Mouse (Mus musculus): ENCODE data around the gene Sp100.

The Sp100 gene

DNA sequence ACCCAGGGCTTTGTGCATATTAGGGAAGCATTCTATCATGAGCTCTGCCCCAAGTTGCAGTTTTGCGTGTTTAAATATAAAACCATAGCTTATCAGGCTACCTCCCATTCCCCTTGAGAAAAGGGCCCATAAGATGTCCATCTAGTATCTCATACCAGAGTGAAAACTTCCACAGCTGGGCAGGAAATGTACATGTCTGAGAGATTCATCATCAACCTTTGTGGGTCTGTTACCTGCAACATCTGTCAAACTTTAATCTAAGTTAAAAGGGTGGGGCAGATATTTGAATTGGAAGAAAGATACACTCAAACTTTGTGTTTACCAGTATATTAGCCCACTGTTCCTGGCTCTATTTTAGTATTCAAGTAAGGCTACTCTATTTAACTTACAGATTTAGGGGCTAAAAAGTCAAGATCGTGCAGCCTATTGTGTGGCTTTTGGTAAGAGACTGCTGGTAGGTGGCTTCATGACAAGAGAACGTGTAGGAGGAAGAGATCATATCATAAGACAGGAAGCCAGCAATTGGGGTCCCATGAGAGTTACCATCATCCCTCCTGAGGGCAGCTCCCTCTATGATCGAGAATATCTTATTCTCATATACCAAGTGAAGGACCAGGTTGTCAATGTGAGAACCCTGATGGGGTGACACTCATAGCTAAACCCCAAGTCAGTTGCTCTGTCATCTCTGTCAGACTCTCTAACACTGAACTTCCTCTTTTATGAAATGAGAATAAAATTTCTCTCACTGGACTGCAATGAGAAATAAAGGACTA lies 48.1 kb downstream of the Sp100 start:
- DNase-seq (ENCODE audit: extremely low read depth, insufficient read length, low spot score) = no peak

DNA sequence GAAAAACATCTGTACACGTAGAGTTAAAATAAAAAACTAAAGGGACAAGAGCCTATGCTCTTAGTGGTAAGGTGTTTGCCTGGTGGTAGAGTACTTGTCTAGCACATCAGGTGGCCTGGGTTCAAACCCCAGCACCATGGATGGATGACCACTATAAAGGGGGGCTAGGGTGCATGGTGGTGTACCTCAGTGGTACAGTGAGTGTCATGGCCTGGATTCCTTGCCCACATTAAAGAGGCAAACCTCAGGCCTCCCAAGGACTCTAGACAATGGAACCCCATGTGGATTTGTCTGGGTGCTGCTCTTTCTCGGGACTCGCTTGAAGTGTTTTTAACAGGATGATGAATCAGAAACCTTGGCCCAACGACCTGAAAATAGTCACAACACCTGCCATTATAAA lies 52.7 kb downstream of the Sp100 start:
- DNase-seq (ENCODE audit: extremely low read depth, insufficient read length, low spot score) = no peak

DNA sequence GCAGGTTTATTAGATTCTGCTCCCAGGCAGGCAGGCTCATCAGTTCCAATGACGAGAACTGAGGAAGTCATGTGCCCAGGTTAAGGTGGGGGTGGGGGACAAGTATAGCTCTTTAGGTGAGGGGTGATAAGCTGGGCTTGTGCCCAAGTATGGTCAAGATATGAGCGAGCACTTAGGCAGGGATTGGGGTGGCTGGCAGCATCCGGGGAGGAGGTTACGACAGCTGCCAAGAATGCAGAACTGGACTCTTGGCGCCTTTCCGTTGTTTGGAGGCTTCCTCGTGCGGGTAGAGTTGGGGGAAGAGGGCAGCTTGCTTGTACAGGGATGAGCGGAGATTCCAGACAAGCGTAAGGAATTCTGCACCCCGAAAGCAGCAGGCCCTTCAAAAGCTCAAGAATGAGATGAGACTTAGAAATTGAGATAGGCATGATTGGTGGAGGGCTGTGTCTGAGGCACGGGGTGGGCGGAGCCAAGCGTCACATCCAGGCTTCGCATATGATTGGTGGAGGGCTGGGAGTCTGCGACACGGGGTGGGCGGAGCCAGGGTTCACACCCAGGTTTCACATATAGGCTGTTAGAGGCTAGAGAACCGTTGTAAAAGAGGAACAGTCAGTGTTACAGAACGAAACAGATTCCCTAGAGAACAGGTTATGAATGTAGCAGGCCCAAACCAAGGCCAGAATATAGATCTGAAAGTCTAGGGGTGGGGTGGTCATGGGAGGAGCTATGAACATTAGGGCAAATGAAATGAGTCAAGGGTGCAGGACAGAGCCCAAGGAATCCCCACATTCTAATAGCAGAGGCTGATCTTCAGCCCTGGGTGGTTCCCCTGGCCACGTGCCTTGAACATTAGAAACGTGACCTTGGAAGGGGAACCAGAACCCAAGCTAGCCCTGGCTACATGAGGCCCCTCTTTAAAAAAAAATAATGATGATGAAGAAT lies 53.7 kb downstream of the Sp100 start:
- peak; percentile 87 for DNase-seq (ENCODE audit: extremely low read depth, insufficient read length, low spot score)

DNA sequence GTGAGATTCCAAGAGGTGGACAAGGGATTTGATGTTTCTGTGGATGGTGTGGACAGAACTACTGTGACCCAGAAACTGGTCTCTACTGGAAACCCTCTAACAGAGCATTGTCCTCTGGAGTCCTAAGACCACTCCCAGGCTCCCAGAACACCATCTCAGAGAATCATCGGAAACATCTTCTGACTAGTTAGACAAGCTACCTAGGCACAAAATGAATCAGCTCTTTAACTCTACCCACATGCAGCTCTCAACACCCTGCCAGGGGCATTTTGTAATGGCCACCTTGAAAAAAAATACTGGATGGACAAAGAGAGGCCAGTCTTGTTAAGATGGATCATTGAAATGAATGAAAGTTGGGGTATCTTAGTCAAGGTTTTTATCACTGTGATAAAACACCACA lies 55.8 kb downstream of the Sp100 start:
- no peak for DNase-seq (ENCODE audit: extremely low read depth, insufficient read length, low spot score)

DNA sequence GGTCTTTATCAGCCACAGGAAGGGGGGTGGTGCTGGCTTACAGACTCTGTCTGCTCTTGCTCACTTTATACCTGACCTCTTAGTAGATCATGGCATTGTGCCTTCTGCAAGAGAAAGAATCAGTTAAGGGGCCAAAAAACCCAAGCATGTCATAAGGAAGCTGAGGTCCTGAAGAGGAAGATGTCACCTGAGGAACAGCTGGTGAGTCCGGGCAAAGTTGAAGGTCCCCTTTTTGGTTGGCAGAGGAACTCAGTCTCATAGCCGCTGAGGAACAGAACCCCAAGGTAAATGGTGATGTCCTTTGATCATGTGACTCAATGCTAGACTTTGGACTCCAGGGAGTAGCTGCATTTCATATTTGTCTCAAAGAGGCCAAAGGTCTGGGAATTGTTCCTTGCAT lies 57.0 kb downstream of the Sp100 start:
- DNase-seq (ENCODE audit: extremely low read depth, insufficient read length, low spot score) = no peak

DNA sequence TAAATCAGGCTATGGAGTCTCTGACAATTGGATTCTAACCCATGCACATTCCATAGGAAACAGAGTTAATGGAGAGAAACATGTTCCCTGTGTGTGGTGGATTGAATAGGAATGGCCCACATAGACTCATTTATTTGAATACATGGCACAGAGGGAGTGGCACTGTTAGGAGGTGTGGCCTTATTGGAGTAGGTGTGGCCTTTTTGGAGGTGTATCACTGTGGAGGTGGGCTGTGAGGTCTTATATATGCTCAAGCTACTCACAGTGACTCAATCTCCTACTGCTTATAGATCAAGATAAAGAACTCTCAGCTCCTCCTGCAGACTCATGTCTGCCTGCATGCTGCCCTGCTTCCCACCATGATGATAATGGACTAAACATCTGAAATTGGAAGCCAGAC lies 64.7 kb downstream of the Sp100 start:
- no peak for DNase-seq (ENCODE audit: extremely low read depth, insufficient read length, low spot score)

DNA sequence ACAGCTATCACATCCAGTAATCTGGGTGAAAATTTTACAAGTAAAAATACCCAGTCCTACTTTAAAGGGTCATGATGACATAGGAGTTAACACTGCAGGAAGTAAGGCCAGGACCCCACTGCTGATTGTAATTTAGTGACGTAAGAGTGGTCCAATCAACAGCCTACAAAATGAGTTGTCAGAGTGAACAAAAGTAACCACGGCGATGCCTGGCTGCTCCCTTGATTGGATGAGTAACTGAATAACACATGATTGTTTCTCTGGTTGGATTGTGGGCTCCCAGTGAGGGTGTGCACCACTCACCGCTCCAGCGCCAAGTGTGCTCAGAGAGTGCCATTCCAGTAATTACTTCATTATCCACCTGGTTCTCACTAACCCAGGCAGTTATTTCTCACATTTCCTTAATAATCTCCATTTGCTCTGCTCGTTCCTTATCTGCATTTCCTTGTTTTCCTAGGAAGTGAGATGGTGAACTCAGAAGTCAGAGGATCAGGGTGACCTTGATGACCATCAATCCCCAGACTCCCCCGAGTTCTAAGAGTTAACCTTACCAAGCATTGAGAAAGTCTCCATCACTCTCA lies 66.7 kb downstream of the Sp100 start:
- DNase-seq (ENCODE audit: extremely low read depth, insufficient read length, low spot score) = no peak

DNA sequence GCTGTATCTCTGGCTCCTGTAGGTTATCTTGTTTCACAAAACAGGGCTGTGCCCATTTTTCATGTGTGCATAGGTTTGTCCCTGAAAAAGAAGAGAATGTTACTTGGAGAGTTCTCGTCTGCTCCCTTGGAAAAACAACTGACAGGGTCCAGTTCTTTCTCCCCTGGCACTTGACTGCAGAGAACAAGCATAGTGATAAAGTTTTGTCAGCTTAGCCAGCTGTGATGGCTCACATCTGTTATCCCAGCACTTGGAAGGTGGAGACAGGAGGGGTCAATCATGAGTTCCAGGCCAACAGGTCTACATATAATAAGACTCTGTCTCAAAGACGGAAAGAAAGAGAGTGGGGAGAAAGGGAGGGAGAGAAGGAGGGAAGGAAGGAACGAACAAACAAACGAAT lies 69.3 kb downstream of the Sp100 start:
- no peak for DNase-seq (ENCODE audit: extremely low read depth, insufficient read length, low spot score)

DNA sequence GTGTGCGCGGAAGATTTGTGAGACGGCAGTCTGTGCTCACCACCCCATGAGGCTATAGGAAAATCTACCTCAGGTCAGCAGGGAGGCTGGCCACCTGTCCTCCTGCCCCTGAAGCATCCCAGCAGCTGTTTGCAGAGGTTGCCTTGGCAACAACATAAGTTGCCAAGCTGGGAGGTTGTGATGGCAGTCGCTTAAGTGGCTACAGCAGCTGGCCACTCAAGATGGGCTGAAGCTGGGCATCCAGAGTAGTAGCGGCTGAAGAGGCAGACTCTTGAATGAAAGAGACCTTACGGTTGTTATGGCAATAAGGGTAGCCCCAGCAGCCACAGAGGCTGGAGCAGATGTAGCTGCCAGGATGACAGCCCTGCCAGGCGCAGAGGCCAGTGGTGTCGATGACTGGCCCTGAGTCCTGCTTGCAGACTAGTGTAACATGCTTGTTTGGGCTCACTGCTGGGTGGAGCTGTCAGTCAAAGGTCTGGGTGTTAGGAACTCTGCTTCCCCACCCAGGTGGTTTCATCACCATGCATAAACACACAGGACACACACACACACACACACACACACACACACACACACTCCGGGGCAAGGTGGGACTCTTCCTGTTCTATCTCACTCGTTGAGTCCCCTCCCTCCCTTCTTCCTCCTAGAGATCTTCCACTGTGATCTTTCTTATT lies 70.6 kb downstream of the Sp100 start:
- no peak for DNase-seq (ENCODE audit: extremely low read depth, insufficient read length, low spot score)

DNA sequence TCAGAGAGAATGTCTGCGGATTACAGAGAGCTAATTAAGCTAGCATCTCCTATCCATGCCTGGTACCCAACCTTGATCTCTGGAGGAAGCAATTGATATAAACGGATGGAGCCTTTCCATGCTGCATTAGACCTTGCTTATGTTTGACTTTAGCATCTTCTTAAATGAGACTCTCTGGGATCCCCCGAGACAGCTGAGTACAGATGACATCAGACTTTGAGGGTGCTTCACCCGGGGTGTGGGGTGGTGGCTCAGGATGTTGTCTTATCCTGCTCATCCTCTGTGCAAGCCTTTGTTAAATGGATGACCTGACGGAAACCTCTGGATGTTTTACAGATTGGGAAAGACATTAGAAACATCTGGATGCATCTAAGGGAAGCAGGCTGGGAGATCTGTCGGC lies 80.7 kb downstream of the Sp100 start:
- DNase-seq (ENCODE audit: extremely low read depth, insufficient read length, low spot score) = no peak

DNA sequence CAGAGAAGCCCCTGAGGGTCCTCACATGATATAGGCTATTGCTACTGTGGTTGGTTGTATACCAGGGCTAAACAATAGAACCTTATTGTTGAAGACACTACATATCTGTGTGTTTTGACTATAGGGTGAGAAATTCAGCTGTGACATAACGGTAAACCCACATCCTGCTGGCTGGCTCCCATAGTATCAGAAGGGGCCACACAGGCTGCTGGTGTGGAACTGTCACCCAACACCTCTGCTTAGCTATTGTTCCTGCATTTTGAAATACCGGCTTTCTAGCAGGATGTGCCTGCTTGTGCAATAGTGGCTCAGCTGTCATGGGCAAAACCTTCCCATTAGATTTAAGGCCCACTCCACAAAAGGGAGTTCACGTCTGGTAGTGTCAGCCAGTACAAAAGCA lies 82.8 kb downstream of the Sp100 start:
- no peak for DNase-seq (ENCODE audit: extremely low read depth, insufficient read length, low spot score)

DNA sequence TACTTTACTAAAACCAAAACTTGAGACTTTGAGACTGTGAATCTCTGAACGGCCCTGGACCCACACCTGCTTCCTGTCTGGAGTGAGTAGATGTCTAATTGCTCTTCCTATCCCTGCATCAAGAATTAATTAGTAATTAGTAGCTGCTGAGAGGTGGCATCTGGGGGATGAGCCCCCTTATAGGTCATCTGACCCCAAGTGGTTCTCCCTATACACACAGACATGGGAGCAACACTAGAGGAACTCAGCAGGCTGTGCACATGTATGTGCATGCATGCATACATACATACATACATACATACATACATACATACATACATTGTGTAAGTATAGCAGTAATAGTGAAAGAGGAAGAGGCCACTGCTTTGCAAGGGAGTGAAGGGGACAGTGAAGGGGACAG lies 84.7 kb downstream of the Sp100 start:
- DNase-seq (ENCODE audit: extremely low read depth, insufficient read length, low spot score) = no peak

DNA sequence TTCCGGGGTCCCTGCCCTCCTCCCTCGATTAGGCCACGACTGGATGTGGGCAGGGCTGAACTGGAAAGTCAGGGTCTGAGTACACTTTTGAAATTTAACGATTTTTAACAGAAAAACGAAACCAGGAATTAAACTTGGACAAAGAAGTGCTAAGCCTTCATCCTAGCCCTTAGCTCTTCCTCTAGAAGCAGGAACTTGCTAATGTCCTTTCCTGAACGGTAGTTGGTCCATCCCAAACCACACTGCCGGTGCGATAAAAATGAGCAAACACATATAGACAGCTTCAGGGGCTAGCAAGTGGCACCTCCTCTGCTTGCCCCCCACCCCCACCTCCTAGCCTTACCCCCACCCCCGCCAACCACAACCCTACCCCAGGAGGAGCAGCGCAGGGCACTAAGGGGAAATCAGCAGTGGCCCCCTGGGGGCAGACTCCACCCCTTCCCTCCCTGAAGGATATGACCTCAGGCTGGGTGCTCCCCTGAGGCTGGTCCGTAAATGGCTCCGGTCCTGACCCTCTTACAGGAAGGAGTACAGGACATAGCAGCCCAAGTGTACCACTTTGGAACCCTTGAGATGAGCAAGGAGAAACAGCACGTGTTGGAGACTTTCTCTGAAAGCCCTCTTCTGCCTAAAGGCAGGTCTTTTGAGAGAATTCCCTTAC lies 85.8 kb downstream of the Sp100 start:
- peak; percentile 66 for DNase-seq (ENCODE audit: extremely low read depth, insufficient read length, low spot score)

DNA sequence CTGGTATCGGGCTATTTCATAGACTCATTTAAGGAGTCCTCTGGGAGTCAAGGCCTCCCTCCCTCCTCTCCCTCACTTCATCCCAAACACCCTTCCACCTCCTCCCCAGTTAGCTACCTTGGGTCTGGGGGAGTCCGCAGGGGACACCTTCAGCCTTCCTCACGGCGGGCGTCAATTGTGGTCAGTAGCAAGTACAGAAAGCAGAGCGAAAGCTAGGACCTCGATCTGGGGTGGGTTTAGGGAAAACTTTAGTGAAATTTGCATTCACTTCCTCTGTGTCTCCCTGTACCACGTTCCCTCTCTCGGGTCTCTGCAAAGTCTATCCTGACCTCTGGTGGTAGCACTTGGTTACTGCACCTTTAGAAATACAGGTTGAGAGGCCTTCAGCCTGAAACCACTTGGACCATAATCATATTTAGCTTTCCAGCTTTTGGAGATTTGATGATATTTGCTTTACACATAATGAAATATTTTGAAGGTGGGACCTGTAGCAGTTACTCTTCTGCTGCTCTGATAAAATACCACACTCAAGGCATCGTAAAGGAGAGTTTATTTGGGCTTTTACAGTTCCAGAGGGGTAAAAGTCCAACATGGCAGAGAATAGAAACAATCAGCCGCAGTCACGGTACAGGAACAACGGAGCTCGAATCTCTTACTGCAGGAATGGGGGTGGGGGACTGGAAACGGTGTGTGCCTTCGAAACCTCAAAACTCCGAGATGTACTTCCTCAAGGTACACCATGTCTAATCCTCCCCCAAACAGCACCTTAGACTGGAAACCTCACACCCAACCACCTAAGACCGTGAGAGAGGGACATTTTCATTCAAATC lies 86.8 kb downstream of the Sp100 start:
- peak; percentile 78 for DNase-seq (ENCODE audit: extremely low read depth, insufficient read length, low spot score)

DNA sequence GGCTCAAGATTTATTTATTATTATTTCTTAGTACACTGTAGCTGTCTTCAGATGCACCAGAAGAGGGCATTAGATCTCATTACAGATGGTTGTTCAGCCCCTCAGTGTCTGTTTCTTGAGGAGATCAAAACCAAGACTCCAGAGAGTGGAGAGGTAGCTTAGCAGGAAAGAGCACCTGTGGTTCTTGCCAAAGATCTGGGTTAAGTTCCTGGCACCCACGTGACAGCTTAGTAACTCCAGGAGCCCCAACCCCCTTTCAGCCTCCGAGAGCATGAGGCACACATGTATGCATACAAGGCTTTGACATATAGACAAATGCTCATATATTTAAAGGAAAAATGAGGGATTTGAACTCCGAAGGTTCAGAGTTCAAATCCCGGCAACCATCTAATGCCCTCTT lies 89.2 kb downstream of the Sp100 start:
- no peak for DNase-seq (ENCODE audit: extremely low read depth, insufficient read length, low spot score)

DNA sequence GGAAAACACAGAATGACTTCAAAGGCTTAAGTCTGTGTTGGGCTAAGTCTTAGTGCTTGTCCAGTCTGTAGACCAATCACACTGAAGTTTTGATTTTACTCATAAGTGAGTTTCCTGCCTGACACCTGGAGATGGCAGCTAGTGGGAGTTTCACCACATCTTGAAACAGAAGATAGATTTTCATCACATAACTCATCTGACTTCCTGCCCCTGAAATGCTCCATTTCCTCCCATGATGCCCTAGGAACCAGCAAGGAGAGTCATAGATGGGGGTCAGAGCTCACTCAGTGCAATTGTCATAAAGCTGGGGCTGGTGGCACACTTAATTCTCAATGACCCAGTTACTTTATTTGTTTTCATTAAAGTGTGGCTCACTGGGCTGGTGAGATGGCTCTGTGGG lies 90.0 kb downstream of the Sp100 start:
- DNase-seq (ENCODE audit: extremely low read depth, insufficient read length, low spot score) = no peak

DNA sequence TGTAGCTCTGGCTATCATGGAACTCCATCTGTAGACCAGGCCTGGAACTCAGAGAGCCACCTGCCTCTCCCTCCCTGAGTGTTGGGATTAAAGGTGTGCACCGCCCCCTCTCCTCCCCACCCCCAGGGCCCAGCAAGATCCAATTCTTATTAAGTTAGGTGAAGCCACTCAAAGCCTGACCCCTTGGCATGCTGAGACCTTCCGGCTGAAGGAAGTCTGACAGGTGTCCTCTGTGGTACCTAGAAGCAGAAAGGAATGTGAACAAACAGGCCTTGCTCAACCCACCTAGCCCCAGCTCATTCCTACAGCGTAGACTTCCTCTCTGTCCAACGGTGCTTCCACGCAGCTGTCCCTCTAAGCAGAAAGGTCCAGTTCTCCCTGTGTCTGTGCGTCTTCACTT lies 91.1 kb downstream of the Sp100 start:
- DNase-seq (ENCODE audit: extremely low read depth, insufficient read length, low spot score) = no peak

DNA sequence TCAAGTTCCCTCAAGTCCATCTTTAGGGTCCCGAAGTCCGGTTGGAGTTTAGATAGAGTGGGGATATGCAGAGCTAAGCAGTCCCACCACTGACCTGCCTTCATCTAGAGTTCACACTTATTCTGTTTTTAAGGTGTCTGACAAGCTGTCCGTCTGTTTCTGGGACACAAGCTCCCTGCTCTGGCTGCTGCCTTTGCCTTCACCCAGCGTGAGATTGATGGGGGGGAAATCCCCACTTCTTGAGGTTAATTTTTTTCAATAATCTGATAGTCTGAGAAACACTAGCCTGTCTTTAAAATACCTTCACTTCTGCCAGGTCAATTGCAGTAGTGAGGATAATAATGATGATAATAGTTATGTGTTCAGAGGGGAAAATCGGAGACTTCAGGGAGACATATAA lies 92.5 kb downstream of the Sp100 start:
- DNase-seq (ENCODE audit: extremely low read depth, insufficient read length, low spot score) = no peak

DNA sequence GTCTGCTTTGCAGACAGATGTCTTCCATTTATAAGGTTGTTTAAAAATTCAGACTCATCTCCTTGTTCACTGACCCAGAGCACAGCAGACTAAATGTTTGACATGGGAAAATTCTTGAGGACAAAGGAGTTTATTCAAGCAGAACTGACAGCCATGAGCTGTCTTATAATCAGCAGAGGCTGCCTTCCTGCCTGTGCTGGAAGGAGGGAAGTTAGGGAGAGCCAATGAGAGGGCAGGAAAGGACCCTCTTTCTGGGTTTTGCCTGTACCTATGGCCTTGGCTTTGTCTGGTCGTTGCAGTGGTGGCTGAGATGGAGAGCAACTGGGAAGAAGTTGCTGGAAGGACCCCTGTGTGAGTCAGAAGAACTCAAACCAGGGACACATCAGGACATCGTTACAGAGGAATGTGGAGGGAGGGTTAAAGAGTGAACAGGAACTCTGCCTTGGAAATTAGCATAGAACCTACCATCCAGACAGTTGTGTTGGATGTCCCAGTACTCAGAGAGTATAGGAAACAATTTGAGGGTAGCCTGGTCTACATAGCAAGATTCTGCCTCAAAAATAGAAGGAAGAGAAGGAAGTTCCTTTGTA lies 93.2 kb downstream of the Sp100 start:
- DNase-seq (ENCODE audit: extremely low read depth, insufficient read length, low spot score) = no peak
